Mouse (Mus musculus) hindbrain, embryonic 12.5 days (tissue): ENCODE results near the gene Tmem131. TPM values are rescaled to one million over a fixed set of nuclear protein-coding genes. Genes with fewer than 3 reads are reported as not detected.
"Not testable (repeated sequence)": the region's sequence is repeated elsewhere in the genome, so short reads cannot be mapped to it uniquely, and the experiment has no call there.

Experiments used
- ATAC-seq: fragments of 200-750 bp; cut with Nextera tagmentation; 2 replicates; pipeline ENCODE4 v1.8.0; 2017; ENCODE audit warnings: moderate TSS enrichment; ENCODE audit not compliant: low FRiP score
- H3K27ac ChIP-seq: fragments of 300-500 bp; sonication (generic); 2 replicates; pipeline ENCODE4 v1.5.1; 2016; ENCODE audit warnings: mild to moderate bottlenecking
- H3K27me3 ChIP-seq: fragments of 300-500 bp; sonication (generic); 2 replicates; pipeline ENCODE4 v1.6.1; 2016; ENCODE audit warnings: mild to moderate bottlenecking
- H3K36me3 ChIP-seq: fragments of 300-500 bp; sonication (generic); 2 replicates; pipeline ENCODE4 v1.6.1; 2016; ENCODE audit warnings: mild to moderate bottlenecking
- H3K4me1 ChIP-seq: fragments of 300-500 bp; sonication (generic); 2 replicates; pipeline ENCODE4 v1.6.1; 2016
- H3K4me2 ChIP-seq: fragments of 300-500 bp; sonication (generic); replicated peaks from 2 replicates; pipeline ENCODE4 v1.6.1; 2016; ENCODE audit warnings: mild to moderate bottlenecking
- H3K4me3 ChIP-seq: fragments of 300-500 bp; sonication (generic); 2 replicates; pipeline ENCODE4 v1.5.1; 2016; ENCODE audit warnings: mild to moderate bottlenecking
- H3K9ac ChIP-seq: fragments of 300-500 bp; sonication (generic); 2 replicates; pipeline ENCODE4 v1.6.1; 2016; ENCODE audit warnings: mild to moderate bottlenecking, moderate library complexity
- H3K9me3 ChIP-seq: fragments of 300-500 bp; sonication (generic); replicated peaks from 2 replicates; pipeline ENCODE4 v1.6.1; 2016; ENCODE audit warnings: mild to moderate bottlenecking
- WGBS: fragments of 180-500 bp; shearing (Covaris S2); methylation state at CpG from one replicate; pipeline ENCODE4 v1.1.7; 2016; 5-methylcytosine and 5-hydroxymethylcytosine counted together
- polyA plus RNA-seq: library from polyadenylated mRNA; unstranded; fragments of >200 nt; fragmentation: Nextera tagmentation; extraction: Ambion mirVana; gene quantifications from 2 replicates; pipeline ENCODE4 v1.2.1, GENCODE M21; 2016

The Tmem131 gene
- polyA plus RNA-seq, 1 experiment from 2014 or later = 18.2 TPM

DNA sequence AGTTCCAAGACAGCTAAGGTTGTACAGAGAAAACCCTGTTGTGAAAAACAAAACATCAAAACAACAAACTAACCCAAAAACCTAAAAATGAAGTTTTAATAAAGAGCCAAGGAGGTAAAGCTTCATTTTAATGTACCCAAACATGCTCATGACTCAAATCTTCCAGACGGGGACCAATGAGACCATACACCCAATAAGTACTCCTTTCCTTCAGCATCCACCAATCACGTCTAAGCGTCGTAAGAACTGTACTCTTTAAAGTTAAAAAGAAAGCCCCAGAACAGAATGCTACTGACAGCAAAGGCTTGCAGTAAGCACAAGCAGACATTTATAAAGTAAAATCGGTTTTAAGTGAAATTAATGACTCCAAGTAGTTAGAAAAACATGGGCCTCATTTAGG lies 33.1 kb downstream of the Tmem131 start:
- Histone ChIP-seq H3K4me3 (no peak overlapping the region), H3K4me1 (peaks cover 7% of the 10 kb centered on the region), H3K9me3 (no peaks in the 10 kb centered on the region), H3K4me2 (no peak overlapping the region), H3K27me3 (no peaks in the 10 kb centered on the region), H3K9ac (no peak overlapping the region), H3K27ac (no peak overlapping the region), H3K36me3 (no peaks in the 10 kb centered on the region)
- WGBS = 93% methylated on average over 5 of the region's 5 CpGs
- ATAC-seq = no peak

DNA sequence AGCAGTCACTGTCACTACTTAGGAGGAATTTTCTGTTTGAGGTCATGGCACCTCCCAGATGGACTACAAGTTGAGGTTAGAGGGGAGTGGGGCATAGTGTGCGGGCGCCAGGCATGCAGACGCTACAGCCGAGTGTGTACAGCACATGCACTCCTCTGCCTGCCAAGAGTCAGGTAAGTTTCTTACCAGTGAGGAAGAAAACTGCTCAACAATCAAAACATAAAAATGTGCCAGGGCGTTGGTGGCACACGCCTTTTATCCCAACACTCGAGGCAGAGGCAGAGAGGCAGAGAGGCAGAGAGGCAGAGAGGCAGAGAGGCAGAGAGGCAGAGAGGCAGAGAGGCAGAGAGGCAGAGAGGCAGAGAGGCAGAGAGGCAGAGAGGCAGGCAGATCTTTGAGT lies 33.5 kb downstream of the Tmem131 start:
- not testable (repeated sequence) for H3K9me3 ChIP-seq, H3K27me3 ChIP-seq, H3K4me1 ChIP-seq, H3K27ac ChIP-seq, H3K4me3 ChIP-seq, H3K4me2 ChIP-seq, H3K9ac ChIP-seq, H3K36me3 ChIP-seq, ATAC-seq
- 86% methylated on average over 7 of the region's 7 CpGs for WGBS

DNA sequence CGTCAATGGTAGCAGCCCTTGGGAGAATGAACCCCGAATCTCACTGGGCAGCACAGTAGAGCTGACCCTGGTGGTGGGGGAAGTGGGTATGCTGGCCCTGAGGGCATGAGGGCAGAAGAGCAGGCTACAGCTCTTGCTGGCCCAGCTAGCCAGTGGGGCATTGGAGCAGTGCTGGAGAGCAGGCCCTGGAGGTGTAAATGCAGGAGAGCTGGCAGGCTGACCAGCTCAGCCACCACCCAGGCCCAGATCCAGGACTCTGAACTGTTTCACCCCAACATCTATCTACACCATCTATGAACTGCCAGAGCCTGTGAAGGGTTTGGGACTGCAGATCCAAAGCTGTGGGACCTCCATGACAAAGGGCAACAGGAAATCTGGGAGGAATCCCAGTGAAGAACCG lies 38.2 kb downstream of the Tmem131 start:
- no peak overlapping the region for H3K9ac ChIP-seq
- H3K27me3 ChIP-seq = no peaks in the 10 kb centered on the region
- H3K9me3 ChIP-seq = no peaks in the 10 kb centered on the region
- 84% methylated on average over 3 of the region's 3 CpGs for WGBS
- H3K4me2 ChIP-seq = no peak overlapping the region
- H3K4me1 ChIP-seq = peaks cover 4% of the 10 kb centered on the region; the same call in 1 of the 2 replicates
- no peaks in the 10 kb centered on the region for H3K36me3 ChIP-seq
- no peak for ATAC-seq
- H3K4me3 ChIP-seq = no peak overlapping the region
- H3K27ac ChIP-seq = no peak overlapping the region

DNA sequence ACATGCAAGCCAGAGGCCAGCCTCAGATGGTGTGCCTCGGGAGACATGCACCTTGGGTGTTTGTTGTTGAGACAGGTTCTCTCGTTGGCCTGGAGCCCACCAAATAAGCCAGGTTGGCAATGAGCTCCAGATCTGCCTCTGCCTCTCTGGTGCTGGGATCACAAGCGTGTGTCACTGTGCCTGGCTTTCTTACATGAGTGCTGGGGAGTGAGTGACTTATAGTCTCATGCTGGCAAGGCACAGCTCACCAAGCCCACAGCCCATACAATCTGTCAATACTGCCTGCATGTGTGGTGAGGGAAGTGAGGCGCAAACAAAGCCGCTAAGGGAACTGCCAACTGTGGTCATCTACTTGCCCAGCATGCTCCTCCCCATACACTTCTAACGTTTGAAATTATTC lies 39.0 kb downstream of the Tmem131 start:
- WGBS = 72% methylated on average over 6 of the region's 6 CpGs

DNA sequence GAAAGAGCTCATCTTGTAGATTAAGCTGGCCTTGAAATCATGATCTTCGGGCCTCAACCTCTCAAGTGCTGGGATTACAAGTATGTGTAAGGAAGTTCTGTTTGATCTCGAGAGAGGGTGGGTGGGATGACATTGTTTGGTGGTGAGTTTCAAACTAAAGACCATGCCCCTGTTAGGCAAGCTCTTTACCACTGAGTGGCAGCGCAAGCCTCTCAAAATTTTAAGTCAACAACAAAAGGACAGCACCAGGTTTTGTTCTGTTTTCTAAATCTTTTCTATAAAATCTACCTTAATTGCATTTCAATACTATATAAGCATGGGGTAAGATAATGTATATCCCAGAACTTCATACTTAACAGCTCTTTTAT lies 39.4 kb downstream of the Tmem131 start:
- Histone ChIP-seq H3K4me2 (no peak overlapping the region), H3K36me3 (no peaks in the 10 kb centered on the region), H3K9ac (no peak overlapping the region), H3K27me3 (no peaks in the 10 kb centered on the region), H3K4me1 (peaks cover 4% of the 10 kb centered on the region; the same call in 1 of the 2 replicates), H3K27ac (no peak overlapping the region), H3K9me3 (no peaks in the 10 kb centered on the region), H3K4me3 (no peak overlapping the region)
- ATAC-seq = no peak
- WGBS = 73% methylated on average over 3 of the region's 3 CpGs

More for the DNA sequence above, 39.0 kb downstream of the Tmem131 start:
- Histone ChIP-seq H3K9me3 (no peaks in the 10 kb centered on the region), H3K27me3 (no peaks in the 10 kb centered on the region), H3K9ac (no peak overlapping the region), H3K27ac (no peak overlapping the region), H3K4me1 (peaks cover 4% of the 10 kb centered on the region; the same call in 1 of the 2 replicates), H3K4me2 (no peak overlapping the region), H3K36me3 (no peaks in the 10 kb centered on the region), H3K4me3 (no peak overlapping the region)
- ATAC-seq = no peak

DNA sequence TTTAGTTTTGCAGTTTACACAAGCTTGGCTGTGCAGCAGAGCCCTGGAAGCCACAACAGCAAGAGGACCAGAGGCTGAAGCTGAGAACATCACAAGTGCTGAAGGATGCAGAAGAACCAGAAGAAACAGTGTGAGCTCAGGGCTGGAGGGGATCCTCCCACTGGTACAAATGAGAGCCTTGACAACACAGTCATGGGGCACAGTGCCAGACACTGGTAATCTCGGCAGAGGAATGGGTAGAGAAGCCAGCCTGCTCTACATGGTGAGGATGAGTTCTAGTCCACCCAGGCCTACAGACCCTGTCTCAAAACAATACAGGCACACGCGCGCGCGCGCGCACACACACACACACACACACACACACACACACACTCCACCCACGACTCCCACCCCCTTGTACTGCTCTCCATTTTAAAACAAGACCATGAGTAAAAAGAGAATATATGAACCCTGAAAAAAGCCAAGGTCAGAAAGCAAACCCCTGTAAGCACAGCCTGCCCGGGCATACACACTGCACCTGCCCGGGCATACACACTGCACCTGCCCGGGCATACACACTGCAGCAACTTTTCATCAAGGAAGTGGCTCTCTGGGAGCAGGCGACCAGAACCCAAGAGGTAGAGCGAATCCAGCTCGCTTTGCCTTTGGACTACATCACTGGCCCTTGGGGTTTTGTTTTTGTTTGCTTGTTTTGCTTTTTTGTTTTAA lies 39.9 kb downstream of the Tmem131 start:
- H3K4me1 ChIP-seq = peaks cover 4% of the 10 kb centered on the region; the same call in 1 of the 2 replicates

DNA sequence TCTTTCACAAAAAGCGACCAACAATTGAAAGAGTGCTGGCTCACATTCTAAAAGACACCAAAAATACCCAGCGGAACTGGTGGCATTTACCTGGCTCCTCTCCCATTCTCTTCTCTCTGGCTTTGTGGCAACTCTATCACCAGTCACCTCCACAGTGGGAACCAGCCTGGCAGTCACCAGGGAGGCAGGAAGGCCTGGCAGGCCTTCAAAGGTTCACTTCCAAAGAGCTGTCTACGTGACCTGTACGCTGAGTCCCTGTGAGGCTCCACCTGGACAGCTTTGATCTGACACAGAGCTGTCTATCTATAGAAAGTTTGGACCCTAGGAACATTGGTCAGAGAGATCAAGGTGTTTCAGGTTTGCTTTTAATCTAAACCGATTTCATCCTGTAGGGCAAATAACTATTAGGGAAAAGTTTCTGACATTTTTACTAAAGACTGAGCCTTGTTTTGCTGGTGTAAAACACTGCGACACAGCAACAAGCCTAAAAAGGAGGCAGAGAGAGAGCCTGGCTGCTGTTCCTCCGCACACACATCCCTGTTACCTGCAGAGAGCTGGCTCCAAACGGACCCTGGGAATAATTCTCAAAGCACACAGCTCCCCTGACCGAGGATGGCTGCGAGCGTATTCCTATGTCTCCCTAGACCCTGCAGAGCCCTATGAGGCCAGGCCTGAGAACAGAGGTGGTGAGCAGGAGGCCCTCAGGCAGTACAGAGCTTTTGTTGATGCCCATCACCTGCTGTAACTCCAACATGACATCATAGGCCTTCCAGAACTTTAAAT lies 40.7 kb downstream of the Tmem131 start:
- H3K27ac ChIP-seq = no peak overlapping the region
- no peaks in the 10 kb centered on the region for H3K36me3 ChIP-seq
- no peak overlapping the region for H3K4me3 ChIP-seq
- peaks cover 4% of the 10 kb centered on the region; the same call in 1 of the 2 replicates for H3K4me1 ChIP-seq
- no peak overlapping the region for H3K9ac ChIP-seq
- H3K4me2 ChIP-seq = no peak overlapping the region
- WGBS = 92% methylated on average over 11 of the region's 11 CpGs
- no peak for ATAC-seq
- no peaks in the 10 kb centered on the region for H3K27me3 ChIP-seq
- no peaks in the 10 kb centered on the region for H3K9me3 ChIP-seq

More for the DNA sequence above, 39.9 kb downstream of the Tmem131 start:
- ATAC-seq = no peak
- Histone ChIP-seq H3K9me3 (no peaks in the 10 kb centered on the region), H3K27me3 (no peaks in the 10 kb centered on the region), H3K4me3 (no peak overlapping the region), H3K27ac (no peak overlapping the region), H3K36me3 (no peaks in the 10 kb centered on the region), H3K9ac (no peak overlapping the region), H3K4me2 (no peak overlapping the region)
- 96% methylated on average over 15 of the region's 15 CpGs for WGBS

DNA sequence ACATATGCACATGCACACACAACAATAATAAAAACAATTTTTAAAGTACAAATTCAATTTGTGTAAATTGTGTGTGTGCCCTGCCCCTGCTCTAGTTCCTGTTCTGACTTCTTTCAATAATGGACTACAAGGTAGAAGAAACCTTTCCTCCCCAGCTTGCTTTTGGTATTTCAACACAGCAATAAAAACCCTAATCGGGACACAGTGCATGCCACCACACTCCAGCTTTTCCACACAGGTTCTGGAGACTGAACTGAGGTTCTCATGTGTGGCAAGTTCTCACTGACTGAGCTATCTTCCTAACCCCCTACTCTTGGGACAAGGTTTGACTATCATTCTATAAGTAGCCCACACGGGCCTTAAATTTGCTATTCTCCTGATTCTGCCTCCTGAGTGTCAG lies 43.8 kb downstream of the Tmem131 start:
- H3K27ac ChIP-seq = no peak overlapping the region
- no peak overlapping the region for H3K9ac ChIP-seq
- H3K4me1 ChIP-seq = peaks cover 4% of the 10 kb centered on the region; the same call in 1 of the 2 replicates
- no peak for ATAC-seq
- no peaks in the 10 kb centered on the region for H3K27me3 ChIP-seq
- H3K4me3 ChIP-seq = no peak overlapping the region
- WGBS = 86% methylated on average over 2 of the region's 2 CpGs
- H3K9me3 ChIP-seq = no peaks in the 10 kb centered on the region
- H3K36me3 ChIP-seq = no peaks in the 10 kb centered on the region
- H3K4me2 ChIP-seq = no peak overlapping the region

DNA sequence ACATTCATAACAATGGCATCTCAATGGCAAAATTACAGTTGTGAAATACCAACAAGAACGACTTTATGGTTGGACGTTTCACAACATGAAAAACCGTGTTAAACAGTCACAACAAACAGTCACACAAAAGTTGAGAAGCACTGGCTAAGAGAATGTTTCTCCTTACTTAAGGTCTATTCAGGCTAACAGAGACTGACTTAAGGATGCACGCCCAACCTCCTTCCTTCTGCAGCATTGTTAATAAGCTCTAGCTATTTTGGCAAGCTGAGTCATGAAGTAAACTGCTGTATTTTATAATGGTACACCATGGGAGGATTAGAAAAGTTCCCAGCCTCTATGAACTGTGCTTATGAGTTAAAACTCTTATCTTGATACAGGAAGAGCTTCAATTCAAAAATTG lies 47.0 kb downstream of the Tmem131 start:
- Histone ChIP-seq H3K4me3 (no peak overlapping the region), H3K9ac (no peak overlapping the region), H3K36me3 (no peaks in the 10 kb centered on the region), H3K27ac (no peak overlapping the region), H3K9me3 (no peaks in the 10 kb centered on the region), H3K4me2 (no peak overlapping the region), H3K27me3 (no peaks in the 10 kb centered on the region), H3K4me1 (no peaks in the 10 kb centered on the region)
- 95% methylated on average over 4 of the region's 4 CpGs for WGBS
- ATAC-seq = no peak

DNA sequence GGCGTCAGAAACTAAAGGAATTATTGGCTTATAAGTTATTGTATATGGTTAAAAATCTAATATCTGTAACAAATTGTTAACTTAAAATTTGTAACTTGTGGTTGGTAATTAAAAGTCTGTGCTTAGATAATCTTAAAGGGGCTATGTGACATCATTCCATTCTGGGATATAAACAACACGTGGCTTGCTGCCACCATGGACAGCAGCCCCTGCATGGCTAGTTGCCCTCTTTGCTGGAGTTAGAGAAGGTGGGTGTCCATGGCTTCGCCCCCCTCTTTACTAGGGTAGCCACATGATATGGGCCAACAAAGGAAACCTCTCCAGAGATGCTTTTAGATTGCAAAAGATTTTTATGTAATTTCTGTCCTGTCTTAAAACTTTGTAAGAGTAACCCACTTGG lies 48.0 kb downstream of the Tmem131 start:
- H3K27ac ChIP-seq = no peak overlapping the region
- no peak overlapping the region for H3K4me2 ChIP-seq
- H3K4me3 ChIP-seq = no peak overlapping the region
- no peak overlapping the region for H3K9ac ChIP-seq
- ATAC-seq = no peak
- WGBS = 92% methylated on average over 3 of the region's 3 CpGs
- H3K4me1 ChIP-seq = no peaks in the 10 kb centered on the region
- no peaks in the 10 kb centered on the region for H3K36me3 ChIP-seq
- no peaks in the 10 kb centered on the region for H3K9me3 ChIP-seq
- H3K27me3 ChIP-seq = no peaks in the 10 kb centered on the region

DNA sequence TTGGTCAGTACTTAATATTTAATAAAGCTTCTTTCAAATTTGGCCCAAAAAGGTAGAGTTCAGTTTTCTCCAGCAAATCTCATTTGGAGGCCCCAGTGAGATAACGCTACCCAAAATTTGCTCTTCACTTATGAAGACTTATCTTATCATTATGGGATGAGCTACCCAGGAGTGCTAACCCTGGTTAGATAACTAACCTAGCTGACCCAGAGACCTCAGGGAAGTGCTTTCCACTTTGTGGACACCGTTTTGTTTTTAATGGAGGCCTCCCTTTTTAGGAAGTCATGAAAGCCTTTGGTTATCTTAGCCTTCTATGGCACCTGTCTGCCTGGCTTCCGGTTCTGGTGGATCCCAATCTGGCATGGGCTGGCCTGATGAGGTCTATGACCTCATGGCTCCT lies 49.3 kb downstream of the Tmem131 start:
- Histone ChIP-seq H3K36me3 (no peaks in the 10 kb centered on the region), H3K9me3 (no peaks in the 10 kb centered on the region), H3K4me2 (no peak overlapping the region), H3K4me3 (no peak overlapping the region), H3K4me1 (no peaks in the 10 kb centered on the region), H3K27ac (no peak overlapping the region), H3K27me3 (no peaks in the 10 kb centered on the region), H3K9ac (no peak overlapping the region)
- 97% methylated on average over 3 of the region's 3 CpGs for WGBS
- no peak for ATAC-seq

DNA sequence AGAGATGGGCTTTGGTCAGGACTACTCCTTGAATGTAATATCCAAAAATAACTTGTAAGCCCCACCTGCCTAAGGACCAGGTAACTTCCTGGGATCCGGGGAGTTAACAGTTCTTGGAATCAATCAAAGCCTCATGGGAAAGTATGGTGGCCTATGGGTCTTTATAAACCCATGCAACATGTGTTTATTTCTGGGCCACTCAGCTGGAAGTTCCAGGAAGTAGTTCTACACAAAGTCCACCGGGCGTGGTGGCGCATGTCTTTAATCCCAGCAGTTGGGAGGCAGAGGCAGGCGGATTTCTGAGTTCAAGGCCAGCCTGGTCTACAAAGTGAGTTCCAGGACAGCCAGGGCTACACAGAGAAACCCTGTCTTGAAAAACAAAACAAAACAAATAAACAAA lies 49.7 kb downstream of the Tmem131 start:
- not testable (repeated sequence) for H3K4me3 ChIP-seq, H3K36me3 ChIP-seq, H3K9me3 ChIP-seq, H3K9ac ChIP-seq, H3K4me2 ChIP-seq, H3K27ac ChIP-seq, H3K27me3 ChIP-seq, H3K4me1 ChIP-seq, ATAC-seq
- 95% methylated on average over 5 of the region's 5 CpGs for WGBS

DNA sequence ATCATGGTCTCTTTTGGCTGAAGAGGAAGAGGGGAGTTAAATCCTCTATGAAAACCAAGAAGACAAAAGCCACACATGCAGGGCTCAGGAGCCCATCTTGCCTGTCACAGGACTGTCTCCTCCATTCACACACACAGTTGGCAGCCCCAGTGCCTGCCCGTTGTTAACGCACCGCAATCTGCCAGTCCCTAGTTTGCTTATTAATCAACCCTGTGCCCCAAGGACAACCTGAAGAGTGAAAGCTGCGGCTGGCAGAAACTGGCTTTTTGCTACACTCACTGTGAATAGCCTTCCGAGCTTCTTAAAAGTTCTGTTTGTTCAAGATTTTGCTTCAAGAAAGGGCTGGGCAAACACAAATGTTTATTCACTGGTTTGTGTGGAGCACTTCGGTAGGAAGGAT lies 50.3 kb downstream of the Tmem131 start:
- no peak overlapping the region for H3K27ac ChIP-seq
- H3K27me3 ChIP-seq = no peaks in the 10 kb centered on the region
- H3K36me3 ChIP-seq = no peaks in the 10 kb centered on the region
- H3K4me3 ChIP-seq = no peak overlapping the region
- no peak overlapping the region for H3K4me2 ChIP-seq
- no peaks in the 10 kb centered on the region for H3K4me1 ChIP-seq
- H3K9ac ChIP-seq = no peak overlapping the region
- no peaks in the 10 kb centered on the region for H3K9me3 ChIP-seq
- ATAC-seq = no peak
- WGBS = 65% methylated on average over 6 of the region's 6 CpGs
